Mouse (Mus musculus) heart, postnatal 0 days (tissue): ENCODE measurements around the gene Nr1d2.

Source experiments
- CTCF ChIP-seq: IDR thresholded peaks from 2 replicates; pipeline ENCODE4 v1.5.1; 2016; ENCODE audit warnings: antibody characterized with exemption, control low read depth, low read depth
- EP300 ChIP-seq: IDR thresholded peaks from 2 replicates; pipeline ENCODE4 v1.6.1; 2016; ENCODE audit warnings: antibody characterized with exemption, low read depth

DNA sequence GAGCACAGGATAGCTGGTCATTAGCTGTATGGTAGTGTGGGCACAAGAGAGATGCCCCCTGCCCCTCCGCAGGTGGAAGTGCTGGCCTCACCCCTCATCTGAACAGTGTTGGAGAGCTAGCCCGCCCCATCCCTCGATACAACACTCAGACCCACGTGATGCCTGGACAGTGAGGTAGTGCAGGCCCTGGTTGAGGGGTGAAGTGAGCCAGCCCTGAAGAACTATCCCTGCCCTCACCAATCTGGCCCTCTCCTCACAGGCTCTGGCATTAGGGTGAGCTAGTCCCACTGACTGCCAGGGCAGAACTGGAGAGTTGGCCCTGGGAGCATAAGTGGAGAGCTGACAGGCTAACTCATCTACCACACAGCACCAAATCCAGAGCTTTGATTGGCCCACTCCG lies 37.5 kb downstream of the Nr1d2 start:
- TF ChIP-seq CTCF: no peak
- TF ChIP-seq EP300: no peak
